ENCODE assay signal across 1 mouse cellular context in genomic region chr9:22156497-22157245, GRCm38 (mm10).
TF ChIP-seq lines count a peak whose summit lies in the region.

TSS of gene Pigyl (plus strand) at chr9:22156846.

TF ChIP-seq in CH12.LX, 34 proteins besides CTCF, POLR2A, EP300 and RAD21 (continued from another document):
- no peak for TF ChIP-seq JUND (conservative IDR thresholded peaks at IDR 0.05; ENCODE audit: low read depth, low read length)
- TF ChIP-seq TBP (conservative IDR thresholded peaks at IDR 0.05; ENCODE audit: low read depth, low read length), result 0 out of 2 replicates have a peak, but pooled peaks have one; percentile 49
- peak; percentile 73 for TF ChIP-seq NRF1 (IDR thresholded peaks at IDR 0.05; ENCODE audit: low read depth, low read length)
- TF ChIP-seq ZMIZ1 (IDR thresholded peaks at IDR 0.05; ENCODE audit: low read depth, low read length), result 0 out of 2 replicates have a peak, but pooled peaks have one; percentile 31
- no peak for TF ChIP-seq MYC (IDR thresholded peaks at IDR 0.05; ENCODE audit: low read depth, low read length)
- TF ChIP-seq ZNF384 (IDR thresholded peaks at IDR 0.05; ENCODE audit: low read depth, low read length), result no peak
- TF ChIP-seq POLR2AphosphoS2 (IDR thresholded peaks at IDR 0.05; ENCODE audit: low read depth, low read length), result peak; percentile 64; the same call in 1 of the 2 replicates
- 0 out of 2 replicates have a peak, but pooled peaks have one; percentile 69 for TF ChIP-seq KAT2A (IDR thresholded peaks at IDR 0.05; ENCODE audit: insufficient replicate concordance, low read length)
- TF ChIP-seq ZKSCAN1 (IDR thresholded peaks at IDR 0.05; ENCODE audit: borderline replicate concordance, low read depth, low read length), result no peak
- TF ChIP-seq BHLHE40 (IDR thresholded peaks at IDR 0.05; ENCODE audit: low read depth, low read length), result peak; percentile 24; the same call in 1 of the 2 replicates
- TF ChIP-seq MXI1 (IDR thresholded peaks at IDR 0.05; ENCODE audit: low read depth, low read length), result peak; percentile 50
